Mouse (Mus musculus): ENCODE data around the gene Gm4312.
"Not testable (repeated sequence)": the region's sequence is repeated elsewhere in the genome, so short reads cannot be mapped to it uniquely, and the experiment has no call there.

The Gm4312 gene

GRCm38 (mm10) chr10:100382460-100382859, at the start of gene Gm4312:
TSS of gene Gm4312 (minus strand) at chr10:100382560.
- DNase-seq (ENCODE audit: extremely low read depth, insufficient read length, low spot score) = not testable (repeated sequence)

- no peak for DNase-seq (ENCODE audit: extremely low read depth, insufficient read length, low spot score)
These were observed 45.2 kb upstream of the Gm4312 start for GRCm38 (mm10) chr10:100427592-100427991.

GRCm38 (mm10) chr10:100415566-100415965, 33.2 kb upstream of the Gm4312 start:
- no peak for DNase-seq (ENCODE audit: extremely low read depth, insufficient read length, low spot score)

GRCm38 (mm10) chr10:100402301-100402700, 19.9 kb upstream of the Gm4312 start:
- DNase-seq (ENCODE audit: extremely low read depth, insufficient read length, low spot score) = not testable (repeated sequence)

GRCm38 (mm10) chr10:100361038-100361437, 21.3 kb downstream of the Gm4312 start, which contains the start of gene Gm4307:
TSS of gene Gm4307 (plus strand) at chr10:100361338.
- not testable (repeated sequence) for DNase-seq (ENCODE audit: extremely low read depth, insufficient read length, low spot score)

GRCm38 (mm10) chr10:100356841-100357240, 25.5 kb downstream of the Gm4312 start:
- DNase-seq (ENCODE audit: extremely low read depth, insufficient read length, low spot score) = not testable (repeated sequence)

GRCm38 (mm10) chr10:100350793-100351192, 31.6 kb downstream of the Gm4312 start, which contains the start of gene Gm4305:
TSS of gene Gm4305 (plus strand) at chr10:100351093.
- DNase-seq (ENCODE audit: extremely low read depth, insufficient read length, low spot score) = not testable (repeated sequence)

- DNase-seq (ENCODE audit: extremely low read depth, insufficient read length, low spot score) = not testable (repeated sequence)
These were observed 36.7 kb downstream of the Gm4312 start, which contains the start of gene Gm4303 for GRCm38 (mm10) chr10:100345672-100346071. TSS of gene Gm4303 (plus strand) at chr10:100345972.

- DNase-seq (ENCODE audit: extremely low read depth, insufficient read length, low spot score) = not testable (repeated sequence)
These were observed 41.8 kb downstream of the Gm4312 start, which contains the start of gene Gm4302 for GRCm38 (mm10) chr10:100340536-100340935. TSS of gene Gm4302 (plus strand) at chr10:100340836.

- not testable (repeated sequence) for DNase-seq (ENCODE audit: extremely low read depth, insufficient read length, low spot score)
These were observed 47.0 kb downstream of the Gm4312 start, which contains the start of gene Gm4301 for GRCm38 (mm10) chr10:100335376-100335775. TSS of gene Gm4301 (plus strand) at chr10:100335676.
